8 mouse cellular contexts compared by ENCODE assay signal in genomic region chr17:28926866-28927635, GRCm38 (mm10). TPM values are rescaled to one million over a fixed set of nuclear protein-coding genes. Genes with fewer than 3 reads are reported as not detected.
DNase-seq lines count a peak whose midpoint lies in the region; ATAC-seq and TF ChIP-seq lines count a peak whose summit lies in the region.

No protein-coding gene starts in this region.

- H3K4me2 ChIP-seq in forebrain, embryonic 12.5 days: no peak overlapping the region
- H3K4me2 ChIP-seq in neural tube, embryonic 15.5 days: no peak overlapping the region
- no peak overlapping the region for H3K4me2 ChIP-seq in hindbrain, postnatal 0 days (ENCODE audit: low read depth, low read length)

- no peak overlapping the region for H3K9ac ChIP-seq in forebrain, embryonic 12.5 days
- no peak overlapping the region for H3K9ac ChIP-seq in neural tube, embryonic 15.5 days (replicated peaks)
- H3K9ac ChIP-seq in hindbrain, postnatal 0 days (replicated peaks; ENCODE audit: low read length): no peak overlapping the region

- H3K4me1 ChIP-seq in forebrain, embryonic 10.5 days: peaks cover 34% of the 10 kb centered on the region
- peaks cover 13% of the 10 kb centered on the region for H3K4me1 ChIP-seq in forebrain, embryonic 12.5 days
- H3K4me1 ChIP-seq in neural tube, embryonic 15.5 days: peaks cover 10% of the 10 kb centered on the region
- H3K4me1 ChIP-seq in hindbrain, postnatal 0 days (ENCODE audit: insufficient read depth, low read length): peaks cover 8% of the 10 kb centered on the region; the same call in 1 of the 2 replicates

- no peak overlapping the region for H3K4me3 ChIP-seq in forebrain, embryonic 10.5 days
- no peak overlapping the region for H3K4me3 ChIP-seq in forebrain, embryonic 12.5 days (replicated peaks)
- no peak overlapping the region for H3K4me3 ChIP-seq in neural tube, embryonic 15.5 days (replicated peaks)
- no peak overlapping the region for H3K4me3 ChIP-seq in hindbrain, postnatal 0 days (ENCODE audit: low read length)

- H3K36me3 ChIP-seq in forebrain, embryonic 10.5 days (replicated peaks): no peaks in the 10 kb centered on the region
- H3K36me3 ChIP-seq in forebrain, embryonic 12.5 days (replicated peaks): no peaks in the 10 kb centered on the region
- H3K36me3 ChIP-seq in neural tube, embryonic 15.5 days: no peaks in the 10 kb centered on the region
- no peaks in the 10 kb centered on the region for H3K36me3 ChIP-seq in hindbrain, postnatal 0 days (ENCODE audit: insufficient read depth, low read length)

- peak; percentile 58 for DNase-seq in forebrain, embryonic 10.5 days (ENCODE audit: extremely low spot score, low spot score)
- peak; percentile 47 for DNase-seq in neural tube, embryonic 10.5 days (ENCODE audit: extremely low spot score, low spot score)
- DNase-seq in cerebellum, postnatal 25 days: peak; percentile 37 to 64
- peak; percentile 68 for DNase-seq in hindbrain, postnatal 0 days (ENCODE audit: low spot score)
- DNase-seq in lung, postnatal 25 days (ENCODE audit: low spot score): peak; percentile 43
- DNase-seq in thymus, postnatal 0 days (ENCODE audit: low spot score): peak; percentile 74

- TF ChIP-seq CTCF in hindbrain, postnatal 0 days (IDR thresholded peaks at IDR 0.05; ENCODE audit: low read depth): peak; percentile 82

- H3K27me3 ChIP-seq in forebrain, embryonic 10.5 days (ENCODE audit: poor library complexity, severe bottlenecking): no peaks in the 10 kb centered on the region
- peaks cover 4% of the 10 kb centered on the region; the same call in 1 of the 2 replicates for H3K27me3 ChIP-seq in forebrain, embryonic 12.5 days
- no peaks in the 10 kb centered on the region for H3K27me3 ChIP-seq in neural tube, embryonic 15.5 days (replicated peaks)
- H3K27me3 ChIP-seq in hindbrain, postnatal 0 days (ENCODE audit: insufficient read depth, low read length): no peaks in the 10 kb centered on the region

- H3K9me3 ChIP-seq in forebrain, embryonic 10.5 days: no peaks in the 10 kb centered on the region
- no peaks in the 10 kb centered on the region for H3K9me3 ChIP-seq in forebrain, embryonic 12.5 days
- H3K9me3 ChIP-seq in neural tube, embryonic 15.5 days (replicated peaks): no peaks in the 10 kb centered on the region
- H3K9me3 ChIP-seq in hindbrain, postnatal 0 days (ENCODE audit: low read length): no peaks in the 10 kb centered on the region

- no peak for ATAC-seq in forebrain, embryonic 12.5 days (ENCODE audit: low FRiP score)
- ATAC-seq in neural tube, embryonic 15.5 days (ENCODE audit: low FRiP score): no peak
- no peak for ATAC-seq in hindbrain, postnatal 0 days

- no peak overlapping the region for H3K27ac ChIP-seq in forebrain, embryonic 10.5 days
- no peak overlapping the region for H3K27ac ChIP-seq in forebrain, embryonic 12.5 days
- no peak overlapping the region for H3K27ac ChIP-seq in neural tube, embryonic 15.5 days (replicated peaks)
- no peak overlapping the region for H3K27ac ChIP-seq in hindbrain, postnatal 0 days

- WGBS in forebrain, embryonic 10.5 days: 51% methylated on average over 15 of the region's 15 CpGs
- WGBS in forebrain, embryonic 12.5 days: 51% methylated on average over 15 of the region's 15 CpGs
- WGBS in neural tube, embryonic 15.5 days: 50% methylated on average over 15 of the region's 15 CpGs
- 51% methylated on average over 15 of the region's 15 CpGs for WGBS in hindbrain, postnatal 0 days

RNA-seq across cellular contexts. Expression of gene 4930539E08Rik, which starts 11.9 kb away (rescaled TPM):
- polyA plus RNA-seq in forebrain, embryonic 10.5 days (2016; fragmentation: Nextera tagmentation; extraction: Ambion mirVana): 0.02 and 0.11 TPM in 2 replicates
- polyA plus RNA-seq in forebrain, embryonic 12.5 days (2016; fragmentation: Nextera tagmentation; extraction: Ambion mirVana): 0.23 TPM in 2 replicates
- 1.1 and 1.6 TPM in 2 replicates for polyA plus RNA-seq in neural tube, embryonic 15.5 days (2015; fragmentation: Nextera tagmentation; extraction: Ambion mirVana)
- 5.6 and 13.0 TPM in 2 replicates for total RNA-seq in hindbrain, postnatal 0 days (2014; rRNA removed)
- 1.6 and 2.1 TPM in 2 replicates for polyA plus RNA-seq in hindbrain, postnatal 0 days (2015; fragmentation: Nextera tagmentation; extraction: Ambion mirVana)
- polyA plus RNA-seq in thymus, postnatal 0 days (2015; fragmentation: Nextera tagmentation; extraction: Ambion mirVana): 1.4 and 2.2 TPM in 2 replicates

RNA-seq across cellular contexts. Expression of gene Pxt1, which starts 16.6 kb away (rescaled TPM):
- polyA plus RNA-seq in forebrain, embryonic 10.5 days (2016; fragmentation: Nextera tagmentation; extraction: Ambion mirVana): not detected in 2 replicates
- polyA plus RNA-seq in forebrain, embryonic 12.5 days (2016; fragmentation: Nextera tagmentation; extraction: Ambion mirVana): 0.44 TPM in 1 of 2 replicates, not detected in the other
- 0.24 TPM in 1 of 2 replicates, not detected in the other for polyA plus RNA-seq in neural tube, embryonic 15.5 days (2015; fragmentation: Nextera tagmentation; extraction: Ambion mirVana)
- total RNA-seq in hindbrain, postnatal 0 days (2014; rRNA removed): not detected in 2 replicates
- polyA plus RNA-seq in hindbrain, postnatal 0 days (2015; fragmentation: Nextera tagmentation; extraction: Ambion mirVana): not detected in 2 replicates
- not detected in 2 replicates for polyA plus RNA-seq in thymus, postnatal 0 days (2015; fragmentation: Nextera tagmentation; extraction: Ambion mirVana)

RNA-seq across cellular contexts. Expression of gene Kctd20, which starts 24.7 kb away (rescaled TPM):
- 111 and 113 TPM in 2 replicates for polyA plus RNA-seq in forebrain, embryonic 10.5 days (2016; fragmentation: Nextera tagmentation; extraction: Ambion mirVana)
- polyA plus RNA-seq in forebrain, embryonic 12.5 days (2016; fragmentation: Nextera tagmentation; extraction: Ambion mirVana): 127 and 129 TPM in 2 replicates
- polyA plus RNA-seq in neural tube, embryonic 15.5 days (2015; fragmentation: Nextera tagmentation; extraction: Ambion mirVana): 78.9 and 81.3 TPM in 2 replicates
- 51.5 and 59.9 TPM in 2 replicates for total RNA-seq in hindbrain, postnatal 0 days (2014; rRNA removed)
- 62.9 and 64.1 TPM in 2 replicates for polyA plus RNA-seq in hindbrain, postnatal 0 days (2015; fragmentation: Nextera tagmentation; extraction: Ambion mirVana)
- polyA plus RNA-seq in thymus, postnatal 0 days (2015; fragmentation: Nextera tagmentation; extraction: Ambion mirVana): 64.7 and 65.8 TPM in 2 replicates
